Mouse (Mus musculus) liver, embryonic 11.5 days (tissue): ENCODE measurements around the gene Rhoc. TPM values are rescaled to one million over a fixed set of nuclear protein-coding genes. Genes with fewer than 3 reads are reported as not detected.

Experiments
- polyA plus RNA-seq: library from polyadenylated mRNA; unstranded; fragments of >200 nt; fragmentation: Nextera tagmentation; extraction: Ambion mirVana; gene quantifications from 2 replicates; pipeline ENCODE4 v1.2.1, GENCODE M21; 2014

Rhoc gene
- polyA plus RNA-seq, 1 experiment from 2014 or later = 64.9 TPM

Other genes starting within 250 kb of the Rhoc start
- 92.2 and 109 TPM in 2 replicates for gene Slc16a1, start 149.7 kb upstream of the Rhoc start, polyA plus RNA-seq
- 1.8 and 1.9 TPM in 2 replicates for gene Ppm1j, start 7.3 kb upstream of the Rhoc start, polyA plus RNA-seq
- not detected in 2 replicates for gene Fam19a3, start 6.5 kb upstream of the Rhoc start, polyA plus RNA-seq
- 36.0 and 37.7 TPM in 2 replicates for gene Mov10, start 30.2 kb downstream of the Rhoc start, polyA plus RNA-seq
- gene St7l, start 75.6 kb downstream of the Rhoc start, polyA plus RNA-seq = 22.5 and 25.6 TPM in 2 replicates
- gene Capza1, start 76.1 kb downstream of the Rhoc start, polyA plus RNA-seq = 169 and 209 TPM in 2 replicates
- gene Wnt2b, start 173.5 kb downstream of the Rhoc start, polyA plus RNA-seq = 0.52 and 0.73 TPM in 2 replicates